11 mouse cellular contexts compared by ENCODE assay signal in the genomic region with DNA sequence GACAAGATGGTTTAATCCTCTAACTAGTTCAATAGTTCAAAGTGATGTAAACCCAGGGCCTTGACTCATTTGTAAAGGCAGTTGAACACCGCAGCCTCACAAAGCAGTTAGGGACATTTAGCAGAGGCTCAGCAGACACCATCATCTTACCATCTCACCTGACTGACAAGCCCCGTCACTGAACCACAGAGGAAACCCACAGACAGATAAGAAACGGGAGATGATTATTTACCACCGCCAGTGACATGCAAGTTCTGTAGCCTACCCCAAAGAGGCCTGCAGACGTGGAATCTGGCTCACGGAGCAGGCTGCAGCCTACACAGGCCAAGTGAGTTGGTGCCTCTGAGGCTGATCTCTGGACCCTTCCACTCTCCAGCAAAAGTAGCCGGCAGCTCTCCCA. TPM values are rescaled to one million over a fixed set of nuclear protein-coding genes. Genes with fewer than 3 reads are reported as not detected.
DNase-seq lines count a peak whose midpoint lies in the region; ATAC-seq lines count a peak whose summit lies in the region.
"Had no signal": no experiment of that assay in that cellular context is flagged by ENCODE, and none has a peak within 500 bp of the region (broad histone marks: within the 10 kb centered on the region; RNA-seq: fewer than 3 reads in every experiment).

No protein-coding gene starts in this region.

- WGBS in hindbrain, embryonic 14.5 days: 95% methylated on average over 7 of the region's 7 CpGs

- no peak overlapping the region for H3K4me2 ChIP-seq in hindbrain, embryonic 14.5 days (replicated peaks)
- H3K4me2 ChIP-seq: heart, embryonic 13.5 days; midbrain, embryonic 15.5 days had no signal

- H3K27ac ChIP-seq in hindbrain, embryonic 14.5 days: no peak overlapping the region
- H3K27ac ChIP-seq: heart, embryonic 13.5 days; midbrain, embryonic 15.5 days had no signal

- no peaks in the 10 kb centered on the region for H3K27me3 ChIP-seq in hindbrain, embryonic 14.5 days (ENCODE audit: control insufficient read depth, insufficient read depth, low read length)
- H3K27me3 ChIP-seq: heart, embryonic 13.5 days; midbrain, embryonic 15.5 days had no signal

- no peaks in the 10 kb centered on the region for H3K4me1 ChIP-seq in hindbrain, embryonic 14.5 days (replicated peaks; ENCODE audit: control insufficient read depth, insufficient read depth, low read length)
- H3K4me1 ChIP-seq: midbrain, embryonic 15.5 days had no signal

- peak; percentile 74 for DNase-seq in testis, postnatal 14 days (ENCODE audit: low spot score)
- no peak for DNase-seq in testis, postnatal 10 days (ENCODE audit: low spot score)
- peak; percentile 90 for DNase-seq in naive thymus-derived CD4-positive, alpha-beta T cell, adult 2 months (ENCODE audit: low read depth)
- no peak for DNase-seq in urinary bladder, adult 2 months (ENCODE audit: low spot score)
- DNase-seq in hindbrain, embryonic 14.5 days (ENCODE audit: low spot score): no peak
- DNase-seq in retina, postnatal 1 day: no peak
- DNase-seq: kidney, postnatal 4 days; lung, postnatal 10 days had no signal

- peak; percentile 98 for ATAC-seq in inflammation-experienced regulatory T-cells, adult 6 months
- no peak for ATAC-seq in hindbrain, embryonic 14.5 days (ENCODE audit: low FRiP score)
- ATAC-seq: midbrain, embryonic 15.5 days had no signal

- H3K9ac ChIP-seq in hindbrain, embryonic 14.5 days: no peak overlapping the region
- H3K9ac ChIP-seq: heart, embryonic 13.5 days; midbrain, embryonic 15.5 days had no signal

- no peaks in the 10 kb centered on the region for H3K9me3 ChIP-seq in hindbrain, embryonic 14.5 days (ENCODE audit: control insufficient read depth, low read length)
- H3K9me3 ChIP-seq: heart, embryonic 13.5 days; midbrain, embryonic 15.5 days had no signal

- H3K4me3 ChIP-seq in hindbrain, embryonic 14.5 days (replicated peaks; ENCODE audit: low read length): no peak overlapping the region
- H3K4me3 ChIP-seq: heart, embryonic 13.5 days; midbrain, embryonic 15.5 days had no signal

- no peaks in the 10 kb centered on the region for H3K36me3 ChIP-seq in hindbrain, embryonic 14.5 days (replicated peaks; ENCODE audit: control insufficient read depth, insufficient read depth)
- H3K36me3 ChIP-seq: heart, embryonic 13.5 days; midbrain, embryonic 15.5 days had no signal

RNA-seq across cellular contexts. Expression of gene Acot11, which starts 10.6 kb away (rescaled TPM):
- polyA plus RNA-seq in inflammation-experienced regulatory T-cells, adult 6 months (2017; shearing (Covaris generic)): 1 to 10 TPM; 3.5 to 9.2 (median 5.8) TPM
- 7.2 and 11.2 TPM in 2 replicates for polyA plus RNA-seq in urinary bladder, adult 2 months (2012; rRNA removed)
- polyA plus RNA-seq in hindbrain, embryonic 14.5 days (2014; fragmentation: Nextera tagmentation; extraction: Ambion mirVana): 2.0 and 2.1 TPM in 2 replicates

Comparison
In these comparisons a context has a peak if more than half of its experiments do, and no peak if none do; other contexts are left out.
1. DNase-seq: peak in testis, postnatal 14 days (single experiment) and naive thymus-derived CD4-positive, alpha-beta T cell, adult 2 months (single experiment); none in testis, postnatal 10 days (single experiment), urinary bladder, adult 2 months (single experiment), hindbrain, embryonic 14.5 days (single experiment) and retina, postnatal 1 day (single experiment).